Mouse (Mus musculus): ENCODE data around the gene Jph4.

Gene Jph4

DNA sequence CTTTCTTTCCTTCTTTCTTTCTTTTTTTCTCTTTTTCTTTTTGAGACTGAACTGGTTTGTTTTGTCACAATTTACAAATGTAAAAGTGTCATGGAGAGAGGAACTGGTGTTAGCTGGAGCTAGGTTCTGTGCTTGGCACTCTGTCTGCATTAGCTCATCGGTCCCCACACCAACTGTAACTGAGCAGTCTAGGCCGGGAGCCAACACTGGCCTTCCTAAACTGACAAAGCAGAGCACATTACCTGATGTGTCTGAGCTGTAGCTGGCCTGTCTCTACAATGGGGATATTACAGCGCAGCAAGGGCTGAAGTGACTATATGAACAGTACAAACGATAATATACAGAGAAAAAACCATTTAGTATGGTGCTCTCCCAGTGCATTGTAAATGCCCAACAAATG lies 2.1 kb upstream of the Jph4 start:
- no peak for DNase-seq (ENCODE audit: low spot score in 2 of 2)

- DNase-seq (ENCODE audit: low spot score in 2 of 2) = no peak
Measured at GRCm38 (mm10) chr14:55115846-55116245, 889 bp downstream of the Jph4 start.

GRCm38 (mm10) chr14:55114759-55115701 lies 1.7 kb downstream of the Jph4 start:
- peak in 1 of 2 experiments; percentile 45 for DNase-seq (ENCODE audit: low spot score in 2 of 2)

GRCm38 (mm10) chr14:55113975-55114645 lies 2.6 kb downstream of the Jph4 start:
- DNase-seq (ENCODE audit: low spot score in 2 of 2) = no peak

DNA sequence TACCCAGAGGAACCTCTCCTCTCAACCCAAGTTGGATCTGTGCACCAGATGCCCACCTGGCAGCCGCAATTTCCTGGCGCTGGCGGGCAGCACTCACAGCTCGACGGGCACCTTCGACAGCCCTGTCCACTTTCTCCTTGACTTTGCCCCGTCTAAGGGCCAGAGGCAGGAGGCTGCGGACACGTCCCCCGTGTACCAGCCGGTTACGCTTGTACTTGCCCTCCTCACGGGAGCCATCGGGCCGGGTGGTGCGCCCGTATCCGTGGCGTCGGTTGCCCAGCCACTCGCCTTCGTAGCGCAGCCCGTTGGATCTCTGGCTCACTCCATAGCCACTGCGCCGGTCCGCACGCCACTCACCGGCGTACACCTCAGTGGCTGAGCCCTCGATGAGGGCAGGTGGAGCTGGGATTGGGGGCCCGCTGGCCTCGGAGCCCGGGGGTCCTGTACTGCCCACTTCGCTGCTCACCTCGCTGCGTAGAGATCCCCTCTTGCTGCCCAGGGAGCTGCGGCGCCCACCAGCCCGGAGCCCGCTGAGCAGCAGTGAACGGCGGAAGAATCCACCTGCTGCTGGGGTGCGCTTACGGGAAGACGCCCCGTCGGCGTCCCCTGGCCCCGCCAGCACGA lies 3.3 kb downstream of the Jph4 start:
- no peak for DNase-seq (ENCODE audit: low spot score in 2 of 2)

- DNase-seq (ENCODE audit: low spot score in 2 of 2) = peak in 1 of 2 experiments; percentile 37
Measured at GRCm38 (mm10) chr14:55111720-55112119, 5.0 kb downstream of the Jph4 start.

DNA sequence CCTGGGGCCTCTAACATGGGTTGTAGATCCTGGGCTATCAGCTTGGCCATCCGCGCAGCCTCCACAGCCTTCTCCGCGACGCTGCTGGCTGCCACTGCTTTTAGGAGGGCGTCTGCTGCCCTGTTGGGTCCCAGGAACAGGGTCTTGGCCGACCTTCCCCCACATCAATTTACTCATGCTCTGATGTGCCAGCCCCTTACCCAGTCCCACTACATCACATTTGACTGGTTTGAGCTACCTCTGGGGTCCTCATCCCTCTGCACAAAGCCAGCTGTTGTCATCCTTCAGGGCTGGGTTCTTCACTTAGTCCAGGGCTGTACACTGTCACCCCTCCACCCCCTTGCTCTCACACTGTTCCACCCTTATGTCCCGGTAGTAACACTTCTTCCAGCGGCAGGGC lies 6.7 kb downstream of the Jph4 start:
- no peak for DNase-seq (ENCODE audit: low spot score in 2 of 2)

DNA sequence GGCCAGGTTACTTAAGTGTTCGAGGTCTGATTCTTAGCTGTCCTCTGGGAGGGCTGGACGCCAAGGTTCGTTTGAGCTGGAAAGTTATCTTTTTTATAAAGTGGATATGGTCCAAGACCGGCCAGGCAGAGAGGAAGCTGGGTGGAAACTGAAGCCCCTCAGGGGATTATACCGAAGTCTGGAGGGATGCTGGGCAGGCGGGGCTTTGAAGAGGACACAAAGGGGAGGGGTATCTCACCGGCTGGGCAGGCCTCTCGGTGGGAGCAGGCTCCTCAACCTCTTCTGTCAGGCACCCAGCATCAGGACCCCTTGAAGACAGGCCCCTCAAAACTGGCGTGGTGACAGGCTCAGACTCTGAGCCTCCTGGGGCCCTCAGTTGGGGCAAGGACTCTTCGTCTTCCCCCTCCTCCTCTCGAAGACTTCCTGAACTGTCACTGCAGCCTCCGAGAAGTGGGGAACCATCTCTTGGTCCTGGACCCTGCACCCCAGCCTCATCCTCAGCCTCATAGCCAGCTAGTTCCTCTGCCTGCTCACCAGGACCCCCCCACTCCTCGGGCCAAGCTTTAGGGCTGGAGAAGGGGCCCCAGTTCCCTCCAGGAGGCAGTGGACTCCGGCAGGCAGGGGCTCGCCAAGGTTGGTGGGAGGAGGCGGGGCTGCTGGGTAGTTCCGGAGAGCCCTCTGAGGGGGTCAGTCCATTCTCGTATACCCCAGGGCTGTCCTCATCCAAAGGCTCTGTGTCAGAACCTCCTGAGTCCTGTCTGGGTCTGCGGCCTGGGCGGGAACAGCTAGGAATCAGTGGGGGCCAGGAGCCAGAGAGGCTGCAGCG lies 7.5 kb downstream of the Jph4 start:
- DNase-seq (ENCODE audit: low spot score in 2 of 2) = peak in 1 of 2 experiments; percentile 31

- peak in 1 of 2 experiments; percentile 52 for DNase-seq (ENCODE audit: low spot score in 2 of 2)
Measured at GRCm38 (mm10) chr14:55108202-55108870, 8.4 kb downstream of the Jph4 start.

GRCm38 (mm10) chr14:55106990-55107389 lies 9.7 kb downstream of the Jph4 start:
- DNase-seq (ENCODE audit: low spot score in 2 of 2) = no peak

DNA sequence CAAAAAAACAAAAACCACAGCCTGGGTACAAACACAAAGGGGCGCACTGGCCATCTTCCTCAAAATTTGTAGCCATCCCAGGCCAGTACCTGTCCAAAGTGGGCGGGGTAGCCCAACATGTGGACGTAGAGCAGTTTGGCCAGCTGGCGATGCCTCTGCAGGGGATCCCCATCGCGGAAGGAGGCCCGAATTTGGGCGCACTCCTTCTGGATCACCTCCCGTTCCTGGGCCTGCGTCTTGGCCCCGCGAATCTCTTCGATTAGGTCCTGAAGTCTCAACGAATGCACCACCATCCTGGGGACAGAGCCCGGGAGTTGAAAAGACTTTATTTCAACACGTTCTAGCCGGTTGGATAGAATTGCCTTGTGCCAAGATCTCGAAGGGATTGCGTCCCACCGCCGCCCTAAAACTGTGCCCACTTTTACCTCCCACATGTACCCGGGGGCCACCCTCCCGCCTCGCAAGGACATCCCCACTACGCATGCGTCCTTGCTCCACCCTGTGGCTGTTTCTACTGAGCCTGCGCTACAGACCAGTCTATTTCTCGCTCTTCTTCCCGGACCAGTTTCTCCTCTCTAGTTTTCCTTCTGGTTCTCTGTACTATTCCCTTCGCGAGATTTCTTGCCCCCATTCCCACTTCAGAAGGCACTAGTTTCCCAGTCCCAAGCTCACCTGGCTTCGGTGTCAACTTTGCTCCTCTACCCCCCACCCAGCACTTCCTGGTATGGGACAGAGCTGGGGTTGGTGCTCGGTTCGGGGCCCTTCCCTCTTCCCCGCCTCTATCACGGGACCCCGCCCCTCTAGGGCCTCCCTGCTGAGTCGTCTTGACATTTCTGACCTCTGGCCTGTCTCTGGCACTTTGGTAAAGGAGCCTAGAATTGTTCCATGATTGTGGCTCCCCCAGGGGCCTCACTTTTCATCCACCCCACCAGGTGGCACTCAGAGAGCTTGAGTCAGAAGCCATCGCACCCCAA lies 10.6 kb downstream of the Jph4 start, which contains the start of gene Ap1g2:
Gene Ap1g2, minus strand, starts transcription at position 758 of the 974 bp plus-strand sequence.
- peak; percentile 70 to 78 for DNase-seq (ENCODE audit: low spot score in 2 of 2)

DNA sequence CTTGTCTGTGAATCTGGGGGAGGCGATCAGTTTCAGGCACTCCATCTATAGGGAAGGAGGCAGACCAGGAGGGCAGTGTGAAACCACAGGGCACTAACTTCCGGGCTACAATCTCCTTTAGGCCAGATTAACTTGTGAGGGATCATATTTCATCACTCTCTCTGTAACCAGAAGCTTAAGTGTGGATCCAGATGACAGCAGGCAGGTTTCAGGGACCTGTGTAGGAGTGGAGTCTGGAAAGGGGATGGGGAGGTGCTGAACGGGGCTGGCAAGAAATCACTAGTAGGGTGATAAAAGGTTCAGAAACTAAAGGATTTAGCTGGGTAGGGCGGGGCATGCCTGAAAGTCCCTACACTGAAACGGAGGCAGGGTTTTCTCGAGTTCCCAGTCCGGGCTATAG lies 11.3 kb downstream of the Jph4 start:
- no peak for DNase-seq (ENCODE audit: low spot score in 2 of 2)

GRCm38 (mm10) chr14:55104365-55104764 lies 12.4 kb downstream of the Jph4 start:
- DNase-seq (ENCODE audit: low spot score in 2 of 2) = no peak

GRCm38 (mm10) chr14:55102253-55102785 lies 14.4 kb downstream of the Jph4 start:
- no peak for DNase-seq (ENCODE audit: low spot score in 2 of 2)

DNA sequence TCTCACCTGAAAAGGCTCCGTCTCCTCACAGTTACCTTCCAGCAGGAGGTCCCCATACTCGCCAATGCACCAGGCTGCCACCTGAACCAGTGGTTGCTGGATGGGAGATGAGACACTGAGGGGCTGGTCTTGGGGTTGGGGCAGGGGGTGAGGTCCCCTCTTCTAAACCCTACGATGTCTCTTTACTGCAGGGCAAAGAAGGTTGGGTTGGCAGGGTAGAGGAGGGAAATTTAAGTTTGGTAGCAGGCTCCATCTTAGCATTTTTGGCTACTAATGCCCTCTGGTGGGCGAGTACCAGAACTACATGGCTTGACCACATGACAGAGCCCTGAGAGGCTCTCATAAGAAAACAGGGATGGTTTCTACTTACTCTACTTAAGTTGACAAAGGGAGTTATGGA lies 15.1 kb downstream of the Jph4 start:
- DNase-seq (ENCODE audit: low spot score in 2 of 2) = peak in 1 of 2 experiments; percentile 57

DNA sequence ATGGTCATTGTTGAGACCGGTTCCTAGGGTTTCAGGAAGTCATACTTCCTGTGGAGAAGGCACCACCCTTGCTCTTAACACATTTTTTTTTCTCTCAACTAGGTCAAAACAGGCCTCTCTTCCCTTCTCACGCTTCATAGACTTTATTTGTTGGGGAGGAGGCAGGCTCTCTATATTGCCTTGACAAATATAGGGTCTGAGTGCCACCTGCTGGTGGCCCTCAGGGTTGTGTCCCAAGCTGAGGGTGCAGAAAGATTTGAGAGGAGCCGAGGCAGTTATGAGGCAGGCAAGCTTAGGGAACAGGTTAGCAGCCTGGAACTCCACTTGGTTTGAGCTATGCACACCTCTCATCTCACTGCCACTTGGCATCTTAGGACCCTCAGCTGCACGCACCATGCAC lies 18.7 kb downstream of the Jph4 start:
- DNase-seq (ENCODE audit: low spot score in 2 of 2) = no peak

DNA sequence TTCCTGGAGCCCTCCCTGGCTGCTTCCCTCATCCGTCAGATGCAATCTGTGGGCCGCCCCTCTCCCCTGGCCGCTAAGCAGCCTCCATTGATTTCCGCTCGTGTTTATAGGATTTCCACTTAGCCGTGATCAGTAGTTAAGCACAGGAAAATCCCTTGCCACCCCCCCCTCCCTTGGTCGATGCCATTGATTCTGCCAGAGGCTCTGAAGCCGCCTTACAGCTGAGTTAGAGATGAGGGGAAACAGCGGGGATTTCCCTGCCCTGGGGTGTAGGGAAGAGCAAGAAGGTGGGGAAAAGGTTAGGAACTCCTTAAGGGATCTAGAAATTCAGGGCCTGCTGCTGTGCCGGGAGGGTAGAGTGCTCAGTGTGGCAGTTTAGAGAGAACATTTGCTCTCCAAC lies 19.1 kb downstream of the Jph4 start:
- DNase-seq (ENCODE audit: low spot score in 2 of 2) = no peak

DNA sequence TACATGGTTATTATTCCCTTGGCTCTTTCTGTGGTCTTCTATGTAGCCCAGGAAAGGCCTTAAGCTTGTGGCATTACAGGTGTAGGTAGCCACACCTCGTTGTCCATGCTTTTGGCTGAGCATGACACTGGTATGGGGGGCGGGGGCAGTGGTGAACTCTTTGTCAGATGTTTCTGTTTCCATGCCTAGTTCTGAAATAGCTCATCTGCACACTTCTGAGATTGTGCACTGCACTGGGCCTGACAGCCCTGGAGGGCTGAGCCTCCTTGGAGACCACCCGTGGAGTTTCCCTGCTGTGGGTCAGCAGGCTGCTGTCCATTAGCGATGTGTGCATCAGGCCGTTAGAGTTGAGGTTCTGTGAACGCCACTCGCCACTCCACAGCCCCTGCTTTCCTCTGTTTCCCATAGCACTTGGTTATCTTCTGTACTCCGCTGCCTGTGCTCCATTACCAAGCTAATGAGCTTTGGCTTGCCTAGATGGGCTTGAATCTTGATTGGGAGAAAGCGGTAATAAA lies 20.1 kb downstream of the Jph4 start:
- DNase-seq (ENCODE audit: low spot score in 2 of 2) = no peak

DNA sequence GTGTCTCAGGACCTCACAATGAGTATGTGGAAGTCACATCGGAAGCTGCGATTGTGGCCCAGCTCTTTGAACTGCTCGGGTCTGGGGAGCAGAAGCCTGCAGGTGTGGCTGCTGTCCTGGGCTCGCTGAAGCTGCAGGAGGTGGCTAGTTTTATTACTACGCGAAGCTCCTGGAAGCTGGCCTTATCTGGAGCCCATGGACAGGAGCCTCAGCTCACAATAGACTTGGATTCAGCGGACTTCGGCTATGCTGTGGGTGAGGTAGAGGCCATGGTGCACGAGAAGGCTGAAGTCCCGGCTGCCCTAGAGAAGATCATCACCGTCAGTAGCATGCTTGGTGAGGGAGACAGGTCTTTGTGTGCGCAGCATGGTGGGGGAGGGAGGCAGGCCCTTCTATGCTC lies 21.1 kb downstream of the Jph4 start:
- no peak for DNase-seq (ENCODE audit: low spot score in 2 of 2)
